Mouse (Mus musculus): ENCODE data around the gene Brinp2.

GRCm38 (mm10) chr1:158213736-158214135, 142.4 kb downstream of the Brinp2 start:
- TF ChIP-seq POLR2A (IDR thresholded peaks at IDR 0.05; ENCODE audit: insufficient read depth, low read length) (no peak), EP300 (IDR thresholded peaks at IDR 0.05; ENCODE audit: insufficient read depth, low read depth, low read length) (no peak)
